Mouse (Mus musculus): ENCODE measurements around the gene Ccdc85c.

The Ccdc85c gene

GRCm38 (mm10) chr12:108297033-108297432 is 21.8 kb upstream of the Ccdc85c start:
- DNase-seq (ENCODE audit: low read depth in 1 of 2, low spot score in 2 of 2), result no peak

DNA sequence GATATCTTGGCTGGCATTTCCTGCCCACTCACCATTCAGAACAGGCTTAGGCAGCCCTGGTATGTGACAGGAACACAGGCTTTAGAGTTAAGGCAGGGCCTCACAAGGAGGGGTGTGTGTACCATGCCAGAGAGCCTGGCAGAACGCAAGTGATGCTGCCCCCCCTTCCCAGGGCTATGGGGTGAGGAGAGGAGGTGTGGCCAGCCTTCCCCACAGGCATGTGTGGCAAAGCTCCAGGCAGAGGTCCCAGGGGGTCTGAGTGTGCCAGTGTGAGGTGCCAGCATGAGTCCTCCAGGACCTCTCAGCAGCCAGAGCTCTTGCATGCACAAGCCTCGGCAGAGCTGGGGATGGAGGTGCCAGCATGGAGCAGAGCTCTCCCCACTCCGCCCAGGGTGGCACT is 19.4 kb upstream of the Ccdc85c start:
- no peak for DNase-seq (ENCODE audit: low read depth in 1 of 2, low spot score in 2 of 2)

- DNase-seq (ENCODE audit: low read depth in 1 of 2, low spot score in 2 of 2), result no peak
These were observed 17.7 kb upstream of the Ccdc85c start for GRCm38 (mm10) chr12:108292957-108293356.

- DNase-seq (ENCODE audit: low read depth in 1 of 2, low spot score in 2 of 2), result no peak
These were observed 17.2 kb upstream of the Ccdc85c start for GRCm38 (mm10) chr12:108292419-108292818.

DNA sequence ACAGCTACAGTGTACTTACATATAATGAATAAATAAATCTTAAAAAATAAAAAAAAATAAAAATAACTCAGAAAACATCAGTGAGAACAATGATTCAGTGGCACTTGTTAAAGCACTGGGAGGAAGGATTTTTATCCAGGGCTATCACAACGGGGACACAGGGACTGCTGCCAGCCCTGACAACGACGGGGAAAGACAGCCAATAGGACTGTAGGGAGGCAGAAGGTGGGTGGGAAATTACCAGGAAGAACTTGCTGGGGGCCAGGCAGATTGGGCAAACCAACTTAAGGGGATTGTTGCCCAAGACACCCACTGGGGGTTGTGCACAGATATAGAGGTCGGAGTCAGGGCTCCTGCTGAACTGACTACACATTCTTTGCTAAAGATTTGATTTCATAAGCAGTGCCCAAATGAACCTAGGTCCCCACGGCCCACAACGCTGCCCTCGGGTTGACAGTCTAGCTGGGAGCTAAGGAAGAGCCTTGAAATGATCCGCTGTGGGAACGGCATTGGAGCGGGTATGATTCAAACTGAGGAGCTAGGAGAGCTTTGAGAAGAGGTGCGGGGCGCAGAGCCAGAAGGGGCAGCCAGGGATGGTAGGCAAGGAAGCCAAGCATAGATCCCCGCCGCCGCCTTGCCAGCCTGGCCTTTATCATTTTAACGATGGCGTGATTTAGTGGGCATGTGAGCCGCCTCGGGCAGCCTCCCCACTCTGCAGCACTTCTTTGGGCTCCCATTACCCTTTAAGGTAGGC is 13.1 kb upstream of the Ccdc85c start:
- no peak for DNase-seq (ENCODE audit: low read depth in 1 of 2, low spot score in 2 of 2)

- DNase-seq (ENCODE audit: low read depth in 1 of 2, low spot score in 2 of 2), result no peak
These were observed 11.8 kb upstream of the Ccdc85c start for GRCm38 (mm10) chr12:108287011-108287410.

GRCm38 (mm10) chr12:108286381-108286780 is 11.2 kb upstream of the Ccdc85c start:
- DNase-seq (ENCODE audit: low read depth in 1 of 2, low spot score in 2 of 2), result no peak

- DNase-seq (ENCODE audit: low read depth in 1 of 2, low spot score in 2 of 2), result no peak
These were observed 10.2 kb upstream of the Ccdc85c start for GRCm38 (mm10) chr12:108285225-108286011.

DNA sequence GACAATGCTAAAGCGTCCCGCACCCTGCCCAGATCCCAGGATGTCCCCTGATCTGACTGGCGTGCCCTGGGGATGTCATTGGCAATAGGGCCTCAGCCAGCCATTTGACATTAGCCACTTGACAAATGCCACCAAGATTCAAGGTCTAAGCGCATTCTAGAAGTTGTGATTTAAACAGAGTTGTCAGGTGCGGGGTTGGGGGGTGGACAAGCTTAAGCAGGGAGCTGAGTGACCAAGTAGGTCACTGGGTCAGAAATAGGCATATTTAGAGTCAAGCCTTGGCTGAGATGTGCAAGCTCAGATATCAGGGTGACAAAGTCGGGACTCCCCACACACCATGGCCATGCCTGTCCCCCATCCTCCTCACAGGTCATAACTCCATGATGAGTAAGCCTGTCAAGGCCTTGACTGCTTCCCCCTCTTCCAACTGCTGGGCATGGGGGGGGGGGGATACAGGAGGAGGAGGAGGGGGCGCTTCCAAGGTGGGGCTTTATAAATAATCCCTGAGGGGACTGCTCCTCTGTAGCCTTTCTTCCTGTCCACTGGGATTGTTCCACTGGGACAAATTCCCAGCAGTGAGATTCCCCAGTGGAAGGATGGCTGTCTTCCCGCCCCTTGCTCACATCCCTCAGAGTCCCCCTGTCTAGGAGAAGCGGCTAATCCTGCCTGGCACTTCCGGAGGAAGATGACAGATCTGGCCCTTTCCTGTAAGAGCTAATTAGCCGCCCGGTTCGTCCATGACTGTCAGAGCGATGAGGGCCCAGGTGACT is 9.4 kb upstream of the Ccdc85c start:
- no peak for DNase-seq (ENCODE audit: low read depth in 1 of 2, low spot score in 2 of 2)

- DNase-seq (ENCODE audit: low read depth in 1 of 2, low spot score in 2 of 2), result no peak
These were observed 3.1 kb upstream of the Ccdc85c start for GRCm38 (mm10) chr12:108278221-108278918.

- DNase-seq (ENCODE audit: low read depth in 1 of 2, low spot score in 2 of 2), result no peak
These were observed 2.2 kb upstream of the Ccdc85c start for GRCm38 (mm10) chr12:108277341-108277841.

- no peak for DNase-seq (ENCODE audit: low read depth in 1 of 2, low spot score in 2 of 2)
These were observed 946 bp upstream of the Ccdc85c start for GRCm38 (mm10) chr12:108275920-108276822.

GRCm38 (mm10) chr12:108275508-108275890 is 274 bp upstream of the Ccdc85c start:
- peak; percentile 71 to 74 for DNase-seq (ENCODE audit: low read depth in 1 of 2, low spot score in 2 of 2)

- DNase-seq (ENCODE audit: low read depth in 1 of 2, low spot score in 2 of 2), result no peak
These were observed 971 bp downstream of the Ccdc85c start for GRCm38 (mm10) chr12:108274313-108274595.

GRCm38 (mm10) chr12:108273466-108274312 is 1.5 kb downstream of the Ccdc85c start:
- DNase-seq (ENCODE audit: low read depth in 1 of 2, low spot score in 2 of 2), result no peak

DNA sequence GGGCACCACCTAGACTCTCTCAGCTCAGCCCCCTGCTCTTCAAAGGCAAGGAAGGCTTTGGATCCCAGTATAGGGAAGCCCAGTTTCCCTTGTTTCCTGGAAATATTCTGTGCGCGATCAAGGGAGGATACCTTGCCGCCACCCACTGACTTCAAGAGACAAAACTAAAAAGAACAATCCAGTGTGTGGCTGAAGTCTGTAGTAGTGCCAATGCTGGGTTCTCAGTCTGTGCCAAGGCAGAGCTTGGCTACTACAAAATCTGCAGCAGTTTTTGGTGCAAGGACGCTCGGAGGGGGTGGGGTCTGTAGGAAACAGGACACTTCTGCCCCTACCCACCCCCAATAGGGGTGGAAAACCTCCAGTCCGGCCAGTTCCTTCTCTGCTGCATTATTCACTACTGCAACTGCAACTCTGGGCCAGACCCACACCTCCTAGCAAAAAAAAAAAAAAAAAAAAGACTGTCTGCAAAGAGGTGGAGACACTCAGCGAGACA is 3.0 kb downstream of the Ccdc85c start:
- DNase-seq (ENCODE audit: low read depth in 1 of 2, low spot score in 2 of 2), result no peak

DNA sequence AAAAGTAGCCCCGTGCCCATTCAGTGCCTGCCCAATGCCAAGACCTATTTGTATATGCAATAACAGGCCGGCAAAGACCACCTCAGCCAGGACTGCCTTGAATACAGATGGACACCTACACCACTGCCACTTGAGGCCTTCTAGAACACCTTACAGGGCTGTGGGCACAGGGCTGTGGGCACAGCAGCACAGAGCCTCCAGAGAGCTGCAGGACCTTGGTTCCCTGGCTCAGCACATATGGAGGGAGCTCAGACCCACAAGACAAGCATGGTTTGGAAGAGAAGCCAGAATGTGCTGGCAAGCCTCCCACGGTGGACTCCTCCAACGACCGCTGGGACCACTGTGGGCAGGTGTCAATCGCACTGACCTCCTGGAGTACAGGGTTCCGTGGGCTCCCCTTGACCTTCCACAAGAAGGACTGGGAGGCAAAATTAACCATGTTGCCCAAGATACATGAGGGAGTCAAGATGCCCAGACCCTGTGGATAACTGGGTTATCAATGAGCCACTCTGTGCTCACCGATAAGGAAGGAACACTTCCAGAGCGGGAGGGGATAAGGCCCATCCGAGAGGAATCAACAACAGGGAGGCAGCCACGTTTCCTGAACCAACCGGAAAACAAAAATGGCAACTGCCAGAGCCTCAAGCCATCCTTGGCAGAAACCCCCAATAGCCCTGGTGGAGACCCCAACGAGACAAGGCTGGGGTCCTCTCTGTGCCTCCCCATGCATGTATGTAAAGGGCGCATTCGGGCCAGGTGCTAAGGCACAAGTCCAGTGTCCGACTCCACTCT is 3.7 kb downstream of the Ccdc85c start:
- DNase-seq (ENCODE audit: low read depth in 1 of 2, low spot score in 2 of 2), result no peak

DNA sequence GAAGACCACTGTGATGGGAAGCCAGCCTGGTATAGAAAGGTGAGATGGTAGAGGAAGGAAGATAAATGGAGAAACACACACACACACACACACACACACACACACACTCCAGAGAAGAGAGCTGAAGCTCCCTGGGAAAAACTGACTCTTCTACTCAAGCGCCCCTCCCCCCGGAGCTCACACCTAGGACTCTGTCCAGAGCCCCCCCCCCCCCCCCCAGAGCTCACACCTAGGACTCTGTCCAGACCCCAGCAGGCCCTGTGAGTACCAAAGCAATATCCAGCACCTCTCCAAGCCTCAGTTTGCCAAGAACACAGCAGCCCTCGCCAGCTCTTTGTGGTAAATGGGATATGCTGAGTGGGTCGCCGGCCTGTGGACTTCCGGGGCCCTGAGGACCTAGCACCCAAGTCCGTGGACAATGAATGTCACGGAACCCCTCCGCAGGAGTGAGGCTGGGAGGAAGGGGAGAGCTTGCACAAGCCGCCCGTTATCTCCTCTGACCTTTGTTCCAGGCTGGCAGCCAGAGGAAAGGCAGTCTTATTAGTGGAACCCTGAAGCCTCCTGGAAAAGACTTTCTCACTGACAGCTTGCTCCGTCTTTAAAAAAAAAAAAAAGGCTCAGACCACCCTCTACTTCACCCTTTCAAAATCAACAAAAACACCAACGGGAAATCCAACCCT is 4.8 kb downstream of the Ccdc85c start:
- no peak for DNase-seq (ENCODE audit: low read depth in 1 of 2, low spot score in 2 of 2)

Measured in monocyte, adult 2 months (primary cell).